Mouse (Mus musculus) heart, postnatal 0 days (tissue): Measurements from ENCODE around the gene Grm8. TPM values are rescaled to one million over a fixed set of nuclear protein-coding genes. Genes with fewer than 3 reads are reported as not detected.

Experiments
- ATAC-seq: fragments of 200-750 bp; cut with Nextera tagmentation; 2 replicates; pipeline ENCODE4 v1.8.0; 2017; ENCODE audit warnings: low read depth, moderate number of reproducible peaks, moderate library complexity; ENCODE audit not compliant: insufficient read depth
- DNase-seq: peaks from one replicate; pipeline ENCODE4 v3.0.0-alpha.2; 2016; ENCODE audit warnings: low spot score
- H3K27ac ChIP-seq: fragments of 300-500 bp; sonication (generic); 2 replicates; pipeline ENCODE4 v1.5.1; 2014; ENCODE audit warnings: low read depth, mild to moderate bottlenecking
- H3K27me3 ChIP-seq: fragments of 300-500 bp; sonication (generic); 2 replicates; pipeline ENCODE4 v1.6.1; 2014; ENCODE audit warnings: low read length, mixed read lengths; ENCODE audit not compliant: control insufficient read depth, insufficient read depth
- H3K36me3 ChIP-seq: fragments of 300-500 bp; sonication (generic); replicated peaks from 2 replicates; pipeline ENCODE4 v1.6.1; 2014; ENCODE audit warnings: low read length, mixed read lengths; ENCODE audit not compliant: control insufficient read depth, insufficient read depth
- H3K4me1 ChIP-seq: fragments of 300-500 bp; sonication (generic); 2 replicates; pipeline ENCODE4 v1.6.1; 2014; ENCODE audit warnings: antibody characterized with exemption; ENCODE audit not compliant: control insufficient read depth, insufficient read depth
- H3K4me2 ChIP-seq: fragments of 300-500 bp; sonication (generic); 2 replicates; pipeline ENCODE4 v1.6.1; 2014; ENCODE audit warnings: low read depth, mild to moderate bottlenecking, low read length, moderate library complexity
- H3K4me3 ChIP-seq: fragments of 300-500 bp; sonication (generic); 2 replicates; pipeline ENCODE4 v1.5.1; 2014; ENCODE audit warnings: low read depth, low read length
- H3K9ac ChIP-seq: fragments of 300-500 bp; sonication (generic); replicated peaks from 2 replicates; pipeline ENCODE4 v1.6.1; 2014; ENCODE audit warnings: low read depth, low read length, mixed read lengths
- H3K9me3 ChIP-seq: fragments of 300-500 bp; sonication (generic); replicated peaks from 2 replicates; pipeline ENCODE4 v1.6.1; 2016; ENCODE audit warnings: low read length; ENCODE audit not compliant: control insufficient read depth
- CTCF ChIP-seq: IDR thresholded peaks from 2 replicates; pipeline ENCODE4 v1.5.1; 2016; ENCODE audit warnings: antibody characterized with exemption, control low read depth, low read depth
- EP300 ChIP-seq: IDR thresholded peaks from 2 replicates; pipeline ENCODE4 v1.6.1; 2016; ENCODE audit warnings: antibody characterized with exemption, low read depth
- WGBS: fragments of 180-500 bp; shearing (Covaris S2); extraction: QIAGEN DNeasy Blood & Tissue Kit; methylation state at CpG from one replicate; pipeline ENCODE4 v1.1.7; 2014; 5-methylcytosine and 5-hydroxymethylcytosine counted together
- polyA plus RNA-seq: library from polyadenylated mRNA; unstranded; fragments of >200 nt; fragmentation: Nextera tagmentation; extraction: Ambion mirVana; gene quantifications from 2 replicates; pipeline ENCODE4 v1.2.1, GENCODE M21; 2015
- total RNA-seq: library from RNA; depleted of rRNA; stranded (reverse); fragments of >200 nt; gene quantifications from 2 replicates; pipeline ENCODE4 v1.2.3, GENCODE M21; 2014; ENCODE audit warnings: low replicate concordance

Grm8 gene
- total and polyA plus RNA-seq, 2 experiments from 2014 or later = not detected

DNA sequence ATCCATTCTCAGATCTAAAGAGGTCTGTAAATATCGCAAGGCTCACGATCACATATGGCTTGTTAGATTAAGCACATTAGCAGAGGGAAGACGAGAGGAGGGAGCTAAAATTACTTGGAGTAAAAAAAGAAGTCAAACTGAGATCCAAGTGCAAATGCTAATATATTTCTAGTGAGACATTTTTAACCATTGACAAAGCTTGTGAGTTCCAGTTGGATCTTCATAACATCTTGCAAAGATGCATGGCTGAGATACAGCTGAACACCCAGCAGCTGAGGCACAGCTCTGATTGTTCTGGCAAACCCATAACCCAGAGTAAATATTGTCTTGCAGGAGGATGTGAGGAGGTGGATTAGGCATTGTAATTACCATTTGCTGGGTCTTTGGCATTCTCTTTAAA is 445.6 kb downstream of the Grm8 start:
- no peak for DNase-seq
- H3K27ac ChIP-seq = no peak overlapping the region
- no peak overlapping the region for H3K4me3 ChIP-seq
- H3K9ac ChIP-seq = no peak overlapping the region
- no peaks in the 10 kb centered on the region for H3K27me3 ChIP-seq
- TF ChIP-seq EP300 (no peak), CTCF (no peak)
- no peaks in the 10 kb centered on the region for H3K36me3 ChIP-seq
- ATAC-seq = no peak
- H3K4me1 ChIP-seq = no peaks in the 10 kb centered on the region
- 77% methylated on average over 3 of the region's 3 CpGs for WGBS
- no peak overlapping the region for H3K4me2 ChIP-seq
- no peaks in the 10 kb centered on the region for H3K9me3 ChIP-seq

DNA sequence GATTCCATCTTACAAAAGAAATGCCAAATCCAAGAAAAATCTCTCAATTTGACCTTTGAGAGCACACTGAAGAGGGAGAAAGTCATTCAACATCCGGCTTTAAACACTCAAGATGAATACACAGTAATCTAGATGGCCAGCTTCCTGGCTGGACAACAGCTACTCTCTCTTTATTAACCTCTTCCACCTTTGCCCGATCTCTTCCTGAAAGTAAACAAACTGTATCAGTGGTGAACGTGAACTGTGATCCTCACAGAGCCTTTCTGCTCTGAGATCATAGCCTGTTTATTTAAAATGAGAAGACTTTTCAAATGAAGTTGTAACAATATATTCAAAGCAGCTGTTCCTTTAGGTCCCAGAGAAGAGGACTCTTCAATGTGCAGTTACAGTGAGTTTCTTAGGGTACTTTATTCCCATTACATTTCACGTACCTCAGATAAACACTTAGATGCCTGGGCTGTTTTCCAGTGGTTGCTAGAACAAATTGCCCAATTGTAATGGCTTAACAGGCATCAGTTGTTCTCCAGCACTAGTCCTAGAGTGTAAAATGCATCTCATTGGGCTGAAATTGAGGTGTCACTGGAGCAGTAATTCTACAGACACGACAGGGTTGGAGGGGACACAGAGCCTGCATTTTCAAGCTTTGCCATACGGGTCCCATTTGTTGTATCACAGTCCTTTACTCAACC is 473.1 kb downstream of the Grm8 start:
- 48% methylated on average over 6 of the region's 6 CpGs for WGBS
- DNase-seq = no peak
- H3K9me3 ChIP-seq = no peaks in the 10 kb centered on the region
- H3K4me3 ChIP-seq = no peak overlapping the region
- H3K27me3 ChIP-seq = no peaks in the 10 kb centered on the region
- H3K36me3 ChIP-seq = no peaks in the 10 kb centered on the region
- TF ChIP-seq CTCF (no peak), EP300 (no peak)
- H3K9ac ChIP-seq = no peak overlapping the region
- no peak overlapping the region for H3K4me2 ChIP-seq
- no peaks in the 10 kb centered on the region for H3K4me1 ChIP-seq
- H3K27ac ChIP-seq = no peak overlapping the region
- ATAC-seq = no peak

DNA sequence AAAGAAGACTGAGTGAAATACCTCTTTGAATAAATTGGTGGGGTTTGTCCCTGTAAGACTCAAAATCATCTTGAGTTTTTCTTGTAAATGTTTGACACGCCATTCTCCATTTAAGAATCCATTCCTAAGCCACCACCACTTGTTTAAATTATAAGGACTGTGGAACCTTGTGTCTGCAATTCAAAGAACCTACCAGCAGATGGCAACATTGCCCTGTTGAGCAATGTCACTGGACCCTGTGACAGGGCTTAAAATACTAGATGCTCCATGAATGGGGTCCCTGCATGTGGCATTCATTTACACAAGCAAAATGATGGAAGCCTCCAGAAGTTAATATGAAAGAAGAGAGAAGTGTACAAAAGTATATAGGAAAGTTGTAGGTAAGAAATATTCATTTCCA is 477.5 kb downstream of the Grm8 start:
- TF ChIP-seq EP300 (no peak), CTCF (peak; percentile 76)
- Histone ChIP-seq H3K9ac (no peak overlapping the region), H3K36me3 (no peaks in the 10 kb centered on the region), H3K27me3 (no peaks in the 10 kb centered on the region), H3K4me1 (no peaks in the 10 kb centered on the region), H3K4me2 (no peak overlapping the region), H3K4me3 (no peak overlapping the region), H3K27ac (no peak overlapping the region), H3K9me3 (no peaks in the 10 kb centered on the region)
- ATAC-seq (no peak), DNase-seq (no peak)
- WGBS = 34% methylated on average over 1 of the region's 1 CpGs

DNA sequence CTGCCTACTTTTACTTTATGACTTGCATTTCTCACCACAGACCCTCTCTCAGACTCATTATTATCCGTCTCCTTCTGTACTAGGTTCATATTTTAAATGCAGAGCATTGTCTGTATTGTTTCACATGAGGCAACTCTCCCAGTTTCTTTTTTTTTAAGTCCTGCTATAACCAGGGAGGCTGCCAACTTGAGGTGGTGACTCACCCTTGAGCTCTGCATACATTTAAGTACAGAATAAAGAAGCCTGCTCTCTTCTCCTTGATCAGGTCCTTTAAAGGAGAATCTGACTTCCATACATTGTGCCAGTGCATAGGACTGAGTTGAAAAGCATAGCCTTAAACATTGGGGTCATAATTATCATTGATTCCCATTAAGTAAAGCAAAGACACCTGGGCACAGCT is 488.5 kb downstream of the Grm8 start:
- TF ChIP-seq EP300 (no peak), CTCF (no peak)
- 48% methylated on average over 1 of the region's 1 CpGs for WGBS

DNA sequence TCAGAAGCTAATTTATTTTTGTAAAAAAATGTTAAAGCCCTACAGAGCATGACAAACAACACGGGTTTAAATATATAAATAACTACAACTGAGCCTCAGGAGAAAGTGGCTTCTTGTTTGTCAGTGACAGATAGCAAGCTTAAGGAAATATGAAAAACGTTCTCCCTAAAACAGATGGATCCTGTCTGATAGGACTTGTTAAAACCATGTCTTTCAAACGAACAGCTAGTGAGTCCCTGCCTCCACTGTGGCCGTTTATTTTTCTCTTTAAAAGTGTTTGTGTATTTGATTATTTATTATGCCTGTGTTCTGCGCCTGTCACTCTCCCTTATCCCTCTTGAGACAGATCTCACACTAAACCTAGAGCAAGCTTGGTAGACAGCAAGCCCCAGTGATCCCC is 489.9 kb downstream of the Grm8 start:
- Histone ChIP-seq H3K4me2 (no peak overlapping the region), H3K4me3 (no peak overlapping the region), H3K9ac (no peak overlapping the region), H3K27ac (no peak overlapping the region), H3K36me3 (no peaks in the 10 kb centered on the region), H3K27me3 (no peaks in the 10 kb centered on the region), H3K4me1 (no peaks in the 10 kb centered on the region), H3K9me3 (no peaks in the 10 kb centered on the region)
- DNase-seq (no peak), ATAC-seq (no peak)
- WGBS = 51% methylated on average over 5 of the region's 5 CpGs
- TF ChIP-seq EP300 (no peak), CTCF (no peak)

More for the DNA sequence above, 488.5 kb downstream of the Grm8 start:
- no peak for DNase-seq
- no peak overlapping the region for H3K4me3 ChIP-seq
- no peaks in the 10 kb centered on the region for H3K9me3 ChIP-seq
- H3K9ac ChIP-seq = no peak overlapping the region
- H3K4me2 ChIP-seq = no peak overlapping the region
- H3K36me3 ChIP-seq = no peaks in the 10 kb centered on the region
- H3K4me1 ChIP-seq = no peaks in the 10 kb centered on the region
- no peak overlapping the region for H3K27ac ChIP-seq
- H3K27me3 ChIP-seq = no peaks in the 10 kb centered on the region
- ATAC-seq = no peak

DNA sequence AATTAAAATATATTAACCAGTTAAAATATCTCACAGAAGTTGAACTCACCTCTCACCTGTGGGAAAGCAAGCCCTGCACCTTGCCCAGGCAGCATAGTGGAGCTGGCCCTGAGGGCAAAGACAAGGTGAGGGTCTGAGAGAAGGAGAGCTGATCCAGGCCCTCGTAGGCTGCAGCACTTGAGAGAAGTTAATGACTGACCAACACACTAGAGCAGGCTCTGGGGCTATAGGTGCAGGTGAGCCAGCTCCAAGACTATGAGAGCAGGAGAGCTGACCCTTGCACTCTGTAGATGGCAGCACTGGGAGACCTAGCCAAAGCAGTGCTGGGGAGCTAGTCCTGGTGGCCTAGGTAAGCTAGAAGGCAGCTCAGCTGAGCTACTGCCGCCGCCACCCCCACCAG is 499.1 kb downstream of the Grm8 start:
- Histone ChIP-seq H3K9ac (no peak overlapping the region), H3K4me3 (no peak overlapping the region), H3K27ac (no peak overlapping the region), H3K27me3 (no peaks in the 10 kb centered on the region), H3K4me2 (no peak overlapping the region), H3K4me1 (no peaks in the 10 kb centered on the region), H3K36me3 (no peaks in the 10 kb centered on the region), H3K9me3 (no peaks in the 10 kb centered on the region)
- ATAC-seq = no peak
- no peak for DNase-seq
- 66% methylated on average over 3 of the region's 3 CpGs for whole genome bisulfite sequencing
- no peak for TF ChIP-seq EP300
